Mouse (Mus musculus) gastrocnemius, postnatal 4 days (tissue): ENCODE data around the gene Thop1. TPM values are rescaled to one million over a fixed set of nuclear protein-coding genes. Genes with fewer than 3 reads are reported as not detected.
"Not testable (repeated sequence)": the region's sequence is repeated elsewhere in the genome, so short reads cannot be mapped to it uniquely, and the experiment has no call there.

Experiments used
- DNase-seq, 2 experiments: peaks; one replicate each; pipeline ENCODE4 v3.0.0; 2021 to 2022; ENCODE audit warnings: low spot score in 2 of 2, mixed read lengths in 2 of 2
- long read RNA-seq, 2 experiments: library from polyadenylated mRNA; stranded (forward); transcript quantifications; one replicate each; pipeline ENCODE4 v2.0.0; 2021
- total RNA-seq, 2 experiments: library from RNA; stranded (reverse); gene quantifications; 2 replicates each; pipeline ENCODE4 v1.2.3; 2021

The Thop1 gene
- 10 to 100 TPM; 40.6 to 44.0 TPM for total RNA-seq
- long read RNA-seq, experiment 1, transcript Thop1-201 (13 exons, 2,832 nt), result major isoform, 89 of 104 reads
- long read RNA-seq, experiment 1, partial matches to known transcripts, result 10 of 104 reads
- long read RNA-seq, experiment 1, other reads (novel, unspliced or antisense), result 5 of 104 reads
- long read RNA-seq, experiment 2, transcript Thop1-201 (13 exons, 2,832 nt), result major isoform, 125 of 155 reads
- long read RNA-seq, experiment 2, partial matches to known transcripts, result 19 of 155 reads
- long read RNA-seq, experiment 2, other reads (novel, unspliced or antisense), result 11 of 155 reads

GRCm38 (mm10) chr10:81069836-81070235, at the start of gene Thop1:
TSS of gene Thop1 (plus strand) at chr10:81070035.
- peak; percentile 90 to 97 for DNase-seq

- DNase-seq, result no peak
Observed at GRCm38 (mm10) chr10:81020207-81020606, 49.6 kb upstream of the Thop1 start.

- no peak for DNase-seq
Observed at GRCm38 (mm10) chr10:81021547-81022110, 48.2 kb upstream of the Thop1 start.

- DNase-seq, result no peak
Observed at GRCm38 (mm10) chr10:81022744-81023143, 47.1 kb upstream of the Thop1 start.

GRCm38 (mm10) chr10:81024346-81024937, 45.4 kb upstream of the Thop1 start:
- DNase-seq, result no peak

- no peak for DNase-seq
Observed at GRCm38 (mm10) chr10:81025047-81025621, 44.7 kb upstream of the Thop1 start.

- no peak for DNase-seq
Observed at GRCm38 (mm10) chr10:81025639-81026275, 44.1 kb upstream of the Thop1 start, which contains the start of gene Diras1. TSS of gene Diras1 (minus strand) at chr10:81025662.

GRCm38 (mm10) chr10:81026857-81027256, 43.0 kb upstream of the Thop1 start:
- DNase-seq, result no peak

- no peak for DNase-seq
Observed at GRCm38 (mm10) chr10:81027331-81027730, 42.5 kb upstream of the Thop1 start.

GRCm38 (mm10) chr10:81028219-81028618, 41.6 kb upstream of the Thop1 start:
- DNase-seq, result no peak

- DNase-seq, result no peak
Observed at GRCm38 (mm10) chr10:81029031-81029430, 40.8 kb upstream of the Thop1 start.

GRCm38 (mm10) chr10:81033586-81033985, 36.2 kb upstream of the Thop1 start:
- DNase-seq, result no peak

GRCm38 (mm10) chr10:81036251-81036650, 33.6 kb upstream of the Thop1 start:
- no peak for DNase-seq

- peak; percentile 93 to 98 for DNase-seq
Observed at GRCm38 (mm10) chr10:81036988-81037580, 32.8 kb upstream of the Thop1 start, which contains the start of gene Slc39a3. TSS of gene Slc39a3 (minus strand) at chr10:81037426.

- peak in 1 of 2 experiments; percentile 69 for DNase-seq
Observed at GRCm38 (mm10) chr10:81041458-81042175, 28.2 kb upstream of the Thop1 start.

- DNase-seq, result not testable (repeated sequence)
Observed at GRCm38 (mm10) chr10:81045246-81045645, 24.6 kb upstream of the Thop1 start.

- DNase-seq, result no peak
Observed at GRCm38 (mm10) chr10:81050645-81051044, 19.2 kb upstream of the Thop1 start.

- DNase-seq, result no peak
Observed at GRCm38 (mm10) chr10:81051133-81051532, 18.7 kb upstream of the Thop1 start.

- no peak for DNase-seq
Observed at GRCm38 (mm10) chr10:81052577-81052976, 17.3 kb upstream of the Thop1 start.

GRCm38 (mm10) chr10:81055169-81055568, 14.7 kb upstream of the Thop1 start:
- DNase-seq, result no peak
